Mouse (Mus musculus): ENCODE results near the gene Sorbs1.

Sorbs1 gene

DNA sequence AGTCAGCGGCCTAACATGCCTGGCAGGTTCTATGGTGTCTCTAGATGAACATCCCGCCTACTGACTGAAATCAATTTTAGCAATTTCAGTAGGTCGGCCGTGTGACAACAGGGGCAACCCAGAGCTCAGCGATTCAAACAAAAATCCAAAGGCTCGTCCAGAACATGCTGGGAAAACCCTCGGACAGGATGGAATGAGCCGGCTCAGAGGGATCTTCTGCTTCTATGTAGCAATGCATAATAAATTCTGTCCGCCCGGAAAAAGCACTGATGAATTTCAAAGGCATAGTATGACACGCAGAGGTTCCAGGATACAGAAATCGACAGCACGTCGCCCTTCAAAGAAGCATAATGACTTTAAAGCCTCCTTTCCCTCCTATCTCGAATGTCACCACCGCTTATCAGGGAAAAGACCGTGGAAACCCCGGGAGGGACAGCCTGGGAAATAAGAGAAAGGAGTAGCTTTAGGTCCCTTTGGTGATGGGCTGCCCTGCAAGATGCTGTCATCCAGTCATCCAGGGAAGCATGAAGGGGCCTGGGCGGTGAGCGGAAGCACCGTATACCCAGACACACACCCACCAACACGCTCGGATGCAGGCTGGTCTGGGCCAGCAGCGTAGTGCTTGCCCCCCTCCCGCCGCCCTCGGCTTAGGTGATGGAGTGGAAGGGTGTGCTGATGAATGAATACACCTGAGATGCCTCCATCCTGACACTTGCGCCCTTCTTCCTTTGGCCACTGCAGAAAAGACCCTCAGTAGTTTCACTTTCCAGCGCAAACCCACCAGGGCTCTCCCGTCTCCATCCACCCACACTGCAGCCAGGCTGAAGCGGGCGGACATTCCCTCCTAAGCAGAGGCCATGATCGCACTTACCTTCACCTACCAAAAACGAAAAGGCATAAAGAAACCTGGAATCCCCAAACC lies 818 bp downstream of the Sorbs1 start:
- peak; percentile 38 for DNase-seq (ENCODE audit: low spot score)

DNA sequence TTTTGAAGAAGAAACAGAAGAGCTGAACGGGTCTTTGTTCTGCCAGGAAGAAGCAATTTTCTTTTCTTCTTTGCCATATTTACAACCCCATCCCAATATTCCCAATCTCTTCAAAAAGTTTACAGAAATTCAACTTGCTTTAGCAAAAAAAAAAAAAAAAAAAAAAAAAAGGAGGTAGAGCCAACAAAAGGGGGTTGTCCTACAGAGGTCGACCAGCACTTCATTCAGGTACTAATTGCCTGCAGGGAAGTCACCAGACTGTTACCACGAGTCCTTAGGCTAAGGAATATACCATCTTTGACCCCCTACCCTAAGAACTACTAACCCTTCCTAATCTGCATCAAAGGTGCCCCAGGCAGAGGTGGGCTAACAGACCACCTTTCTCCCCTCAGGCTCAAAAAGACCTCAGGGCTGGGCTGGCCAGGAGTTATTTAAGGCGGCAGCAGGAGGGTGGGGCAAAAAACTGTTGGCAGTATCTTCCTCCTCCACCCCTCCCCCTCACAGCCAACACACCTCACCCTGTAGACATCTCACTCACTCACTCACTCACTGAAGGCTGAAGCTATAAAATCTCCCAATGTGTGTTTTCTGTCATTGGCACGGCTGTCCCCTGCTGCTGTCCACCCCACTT lies 1.8 kb downstream of the Sorbs1 start:
- no peak for DNase-seq (ENCODE audit: low spot score)

DNA sequence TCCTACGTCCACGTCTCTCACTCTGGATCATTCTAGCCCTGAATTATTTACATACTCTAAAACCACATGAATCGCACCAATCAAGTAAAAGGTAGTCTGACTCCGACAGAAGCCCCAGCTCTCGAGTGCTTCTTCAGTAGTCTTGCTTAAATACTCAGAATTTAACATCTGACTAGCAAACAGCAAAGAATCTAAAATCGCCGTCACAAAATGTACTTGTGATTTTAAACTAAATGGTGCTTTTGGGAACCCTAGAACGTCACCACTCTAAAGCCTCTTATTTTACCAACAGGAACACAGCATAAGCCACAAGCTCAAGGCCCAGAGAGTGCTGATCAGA lies 2.5 kb downstream of the Sorbs1 start:
- no peak for DNase-seq (ENCODE audit: low spot score)

DNA sequence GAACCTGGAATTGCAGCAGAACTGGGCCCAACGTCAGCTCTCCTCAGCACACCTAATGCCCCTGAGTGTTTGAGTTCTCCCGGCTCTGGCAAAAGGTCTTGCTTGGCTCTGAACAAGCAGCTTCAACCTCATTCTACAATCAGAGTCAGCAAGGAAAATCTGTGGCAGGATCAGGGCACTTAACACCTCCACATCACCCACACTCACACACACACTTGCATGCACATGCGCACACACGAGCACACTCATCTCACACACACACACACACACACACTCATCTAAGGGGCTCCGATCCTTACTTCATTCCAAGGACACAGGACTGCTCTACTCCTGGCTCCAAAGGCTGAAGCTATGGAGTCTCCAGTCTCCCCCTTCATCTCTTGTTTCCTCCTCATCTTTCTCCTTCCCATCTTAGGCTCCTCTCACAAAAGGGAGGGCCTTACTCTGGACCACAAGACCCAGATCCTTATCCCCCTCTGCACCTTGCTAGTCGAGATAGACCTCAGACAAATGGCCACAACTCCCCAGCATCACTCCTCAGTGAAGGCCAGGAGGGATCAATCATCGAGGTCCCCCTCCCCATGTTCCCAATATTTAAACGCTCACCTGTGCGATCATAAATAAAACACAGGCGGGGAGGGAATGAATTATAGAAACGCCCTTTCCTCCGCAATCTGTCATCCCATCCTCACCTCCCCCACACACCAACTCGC lies 3.0 kb downstream of the Sorbs1 start:
- no peak for DNase-seq (ENCODE audit: low spot score)

DNA sequence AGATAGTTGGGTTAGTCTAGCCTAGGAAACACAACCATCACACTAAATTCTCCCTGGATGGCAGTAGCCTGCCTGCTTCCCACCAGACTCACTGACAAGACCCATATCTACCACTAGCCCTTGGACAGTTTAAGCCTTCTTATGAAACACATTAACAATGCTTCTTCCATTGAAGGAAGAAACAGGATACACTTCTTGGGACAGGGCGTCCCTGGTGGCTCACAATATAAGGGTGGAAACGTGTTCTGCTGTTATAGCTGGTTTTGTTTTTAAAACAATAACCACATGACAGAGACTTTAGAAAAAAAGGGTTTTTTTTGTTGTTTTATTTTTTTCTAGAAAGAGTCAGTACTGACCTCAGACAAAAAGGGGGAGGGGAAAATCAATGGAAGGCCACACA lies 4.3 kb downstream of the Sorbs1 start:
- no peak for DNase-seq (ENCODE audit: low spot score)

DNA sequence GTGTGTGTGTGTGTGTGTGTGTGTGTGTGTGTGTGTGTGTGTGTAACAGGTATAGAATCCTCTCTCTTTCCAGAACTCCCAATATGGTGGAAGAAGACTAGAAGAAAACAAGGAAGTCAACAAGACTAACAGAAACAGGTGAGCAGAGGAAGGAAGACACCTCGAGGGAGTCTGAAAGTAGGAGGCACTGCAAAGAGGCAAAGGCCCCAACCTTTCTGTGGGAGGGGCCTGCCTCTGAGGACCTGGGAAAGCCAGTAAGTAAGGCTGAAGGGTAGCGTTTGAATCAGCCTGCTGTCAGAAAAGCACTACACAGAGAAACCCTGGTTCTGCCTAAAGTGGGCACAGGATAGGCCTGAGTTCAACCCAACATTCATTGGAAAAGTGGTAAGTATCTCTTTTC lies 4.7 kb downstream of the Sorbs1 start:
- no peak for DNase-seq (ENCODE audit: low spot score)

DNA sequence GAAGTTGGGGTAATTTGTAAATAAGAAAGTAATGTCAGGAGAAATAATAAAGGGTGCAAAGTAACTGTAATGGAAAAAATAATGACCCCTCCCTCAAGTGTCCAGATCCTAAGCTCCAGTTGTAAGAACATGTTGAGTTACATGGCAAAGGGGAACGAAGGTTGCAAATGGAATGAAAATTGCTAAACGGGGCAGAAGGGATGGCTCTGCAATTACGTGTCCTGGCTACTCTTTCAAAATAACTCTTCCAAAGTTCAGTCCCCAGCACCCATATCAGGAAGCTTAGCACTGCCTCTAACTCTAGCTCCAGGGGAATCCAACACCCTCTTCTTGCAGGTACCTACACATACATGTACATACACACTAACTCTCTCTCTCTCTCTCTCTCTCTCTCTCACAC lies 6.6 kb downstream of the Sorbs1 start:
- no peak for DNase-seq (ENCODE audit: low spot score)

DNA sequence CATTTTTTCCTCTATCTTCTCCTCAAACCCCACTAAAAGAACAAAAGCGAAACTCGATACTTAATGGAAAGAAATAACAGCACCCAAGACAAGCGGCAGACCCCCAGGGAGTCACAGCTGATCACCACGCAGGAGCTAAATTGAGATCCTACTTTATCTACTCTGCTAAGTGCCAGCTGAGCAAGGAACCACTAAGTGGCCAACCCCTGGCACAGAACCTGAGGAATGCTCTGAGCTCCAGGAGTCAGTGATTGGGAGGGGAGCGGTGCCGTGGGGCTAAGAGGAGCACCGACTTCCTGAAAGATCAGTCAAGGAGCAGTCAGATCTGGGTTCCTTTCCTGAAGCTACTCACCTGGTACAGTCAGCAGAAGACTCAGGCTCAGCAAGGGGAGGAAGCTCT lies 9.2 kb downstream of the Sorbs1 start:
- DNase-seq (ENCODE audit: low spot score): no peak

DNA sequence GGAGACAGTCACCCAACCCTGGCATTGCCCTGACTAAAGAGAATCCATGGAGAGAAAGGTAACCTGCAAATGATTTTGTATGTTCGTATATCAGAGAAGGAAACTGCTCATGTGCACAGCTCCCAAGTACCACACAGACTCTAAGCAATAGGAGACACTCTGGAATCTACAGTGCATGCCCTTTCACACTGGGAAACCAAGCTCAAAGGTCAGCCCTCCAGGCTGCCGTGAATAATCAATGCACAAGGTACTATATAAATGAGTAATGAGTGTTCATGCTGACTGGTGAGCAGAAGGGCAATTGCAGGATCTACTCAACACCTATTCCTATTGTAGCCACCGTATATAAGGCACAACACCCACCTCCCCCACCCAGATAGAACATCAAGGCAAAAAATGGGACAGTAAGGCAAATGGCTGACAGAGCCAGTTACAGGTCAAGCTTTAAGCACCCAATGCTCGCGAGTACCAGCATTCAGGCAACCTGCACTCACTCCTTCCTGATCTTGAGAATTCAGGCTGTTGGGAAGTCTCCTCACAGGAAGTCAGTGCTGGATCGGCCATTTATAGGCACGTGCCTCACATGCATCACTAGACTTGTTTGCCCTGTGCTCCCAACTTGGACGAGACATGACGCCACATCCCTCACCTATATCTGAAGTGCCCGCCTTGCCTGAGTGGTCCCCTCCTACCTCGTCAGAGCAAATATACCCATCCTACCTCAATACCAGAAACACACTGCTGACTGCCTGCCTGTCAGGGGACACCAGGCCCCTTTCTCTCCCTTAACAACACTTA lies 13.4 kb downstream of the Sorbs1 start:
- no peak for DNase-seq (ENCODE audit: low spot score)

DNA sequence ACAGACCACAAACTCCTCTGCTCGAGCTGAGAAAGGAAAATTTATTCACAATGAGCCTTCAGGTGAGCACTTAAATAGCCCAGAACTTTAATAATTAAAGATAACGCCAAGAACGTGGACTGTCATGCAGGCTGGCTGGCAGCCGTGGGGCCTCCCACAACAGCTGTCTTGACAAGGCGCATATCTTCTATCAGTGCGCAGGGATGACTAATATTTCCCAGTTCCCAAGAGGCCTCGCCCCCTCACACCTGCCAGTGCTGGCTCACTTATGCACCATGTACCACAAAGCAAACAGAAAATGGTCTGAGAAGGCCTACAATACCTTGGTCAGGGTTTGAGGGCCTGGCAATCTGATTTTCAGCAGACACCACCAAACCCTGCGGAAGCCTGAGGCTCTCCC lies 14.4 kb downstream of the Sorbs1 start:
- DNase-seq (ENCODE audit: low spot score): no peak

DNA sequence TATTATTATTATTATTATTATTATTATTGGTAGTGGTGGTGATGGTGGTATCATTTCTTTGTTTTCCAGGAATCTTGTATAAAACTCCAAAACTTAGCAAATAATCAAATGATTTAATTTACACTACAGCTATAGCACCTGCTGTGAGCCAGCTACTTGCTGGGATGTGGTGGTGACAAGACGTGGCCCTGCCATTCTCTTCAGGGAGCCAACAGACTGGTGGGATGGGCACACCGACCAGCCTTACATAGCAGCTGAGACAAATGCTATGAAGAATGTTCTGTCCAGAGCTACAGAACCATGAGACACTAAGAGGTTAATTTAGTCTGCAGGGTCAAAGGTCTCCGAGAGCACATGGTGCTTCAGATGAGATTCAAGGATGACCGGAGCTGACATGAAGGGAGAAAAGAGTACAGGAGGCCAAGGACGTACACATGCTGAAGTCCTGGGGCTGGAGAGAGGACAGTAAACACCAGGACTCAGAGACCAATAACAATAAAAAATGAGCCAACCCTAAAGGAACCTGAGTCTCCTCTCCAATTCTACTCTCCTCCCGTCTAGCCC lies 15.3 kb downstream of the Sorbs1 start:
- DNase-seq (ENCODE audit: low spot score): no peak

DNA sequence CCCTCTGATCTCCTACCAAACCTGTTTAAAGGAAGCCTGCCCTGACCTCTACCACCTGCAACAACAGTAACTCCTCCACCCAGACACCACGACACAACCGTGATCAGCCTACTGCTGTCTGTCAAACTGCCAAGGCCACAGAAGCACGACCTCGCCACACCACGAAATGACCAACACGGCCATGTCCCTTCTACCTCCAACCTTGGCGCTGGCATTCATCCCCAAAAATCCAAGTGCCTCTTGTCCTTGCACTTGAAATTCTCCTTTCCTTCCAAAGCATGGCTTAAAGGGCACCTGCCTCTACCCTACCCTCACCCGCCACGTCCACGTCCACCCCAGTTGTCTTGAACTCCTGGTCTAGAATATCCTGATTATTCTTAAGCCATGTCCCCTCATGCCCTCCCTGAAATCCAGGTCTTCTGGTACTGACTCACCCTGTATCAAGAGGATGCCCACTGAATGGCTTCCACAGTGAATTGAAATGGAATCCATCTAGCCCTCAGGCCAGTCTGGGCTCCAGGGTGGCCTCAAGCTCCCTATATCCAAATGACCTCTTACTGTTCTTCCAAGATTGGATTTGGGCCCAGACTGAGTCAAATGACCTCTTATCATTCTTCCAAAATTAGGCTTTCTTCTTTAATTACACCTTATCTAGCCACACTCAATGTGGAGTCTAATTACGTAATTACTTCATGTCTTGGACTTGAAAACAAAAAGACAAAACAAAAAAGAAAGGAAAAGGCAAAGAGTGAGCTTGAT lies 16.9 kb downstream of the Sorbs1 start:
- DNase-seq (ENCODE audit: low spot score): no peak

DNA sequence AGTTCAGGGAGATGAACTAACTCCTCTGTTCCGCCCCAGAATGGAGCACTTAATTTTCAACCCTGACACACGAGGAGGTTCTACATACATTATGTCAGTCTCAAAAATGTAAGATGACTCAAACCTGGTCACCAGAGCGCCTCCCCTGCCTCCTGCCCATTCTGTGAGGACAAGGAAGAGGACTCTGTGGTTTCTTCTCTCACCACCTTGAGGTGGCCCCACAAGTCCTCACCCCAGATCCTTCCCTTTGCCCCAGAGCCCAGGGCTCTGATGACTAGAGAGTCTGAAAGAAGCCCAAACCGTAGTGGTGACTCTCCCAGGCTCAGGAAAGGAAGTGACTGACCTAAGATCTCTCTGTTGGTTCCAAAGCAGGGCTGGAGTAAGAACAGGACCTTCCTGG lies 17.5 kb downstream of the Sorbs1 start:
- no peak for DNase-seq (ENCODE audit: low spot score)

DNA sequence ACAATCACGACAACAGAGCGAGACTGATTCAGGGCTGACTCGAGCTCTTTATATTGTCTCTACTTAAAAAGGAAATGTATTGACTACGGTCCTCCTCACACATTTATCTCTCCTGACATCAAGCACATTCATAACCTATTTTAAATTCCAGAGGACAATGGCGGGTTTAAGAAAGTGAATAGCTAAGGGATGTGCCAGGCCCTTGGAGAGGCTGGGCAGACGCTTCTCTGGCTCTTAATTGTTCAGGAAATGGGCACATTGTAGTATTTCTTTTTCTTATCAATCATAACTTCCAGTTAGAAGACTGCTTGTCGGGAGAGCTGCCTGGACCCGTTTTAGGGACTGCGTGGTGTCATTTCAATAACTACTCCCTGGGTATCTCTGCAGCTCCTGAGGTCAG lies 20.7 kb downstream of the Sorbs1 start:
- DNase-seq (ENCODE audit: low spot score): no peak

DNA sequence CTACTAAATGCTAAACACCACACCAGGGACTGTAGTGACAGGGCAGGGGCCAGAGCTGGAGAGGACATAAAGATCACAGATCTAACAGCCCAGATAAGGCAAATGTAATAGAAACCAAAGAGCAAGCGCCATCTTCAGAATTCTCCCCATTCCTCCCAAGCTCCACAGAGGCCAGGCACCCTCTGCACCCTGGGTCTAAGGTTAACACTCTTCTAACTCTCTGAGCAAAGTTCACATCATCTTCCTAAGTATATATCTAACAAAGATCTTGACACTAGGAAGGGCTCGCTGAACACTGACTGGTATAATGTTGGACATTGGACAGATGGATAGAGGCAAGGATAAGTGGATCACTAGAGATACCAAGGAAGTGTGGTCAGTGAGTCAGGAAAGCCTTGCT lies 22.1 kb downstream of the Sorbs1 start:
- DNase-seq (ENCODE audit: low spot score): no peak

DNA sequence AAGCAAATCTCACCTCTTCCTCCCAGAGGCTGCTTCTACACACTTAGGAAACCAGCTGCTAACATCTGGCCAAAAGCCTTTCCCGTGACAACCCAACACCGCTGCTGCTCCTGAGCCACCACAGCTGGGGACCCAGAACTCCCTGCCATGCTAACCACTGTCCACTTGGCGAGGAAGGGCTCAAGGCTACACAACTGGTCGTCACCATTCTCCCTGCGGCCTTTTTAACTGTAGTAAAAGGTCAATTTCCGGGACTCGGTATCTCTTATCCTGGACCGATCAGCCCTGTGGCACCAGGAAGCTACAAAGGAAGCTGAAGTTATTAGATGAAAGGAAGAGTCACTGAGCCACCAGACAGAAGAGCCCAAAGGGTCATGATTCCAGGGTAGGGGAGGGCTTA lies 22.8 kb downstream of the Sorbs1 start:
- DNase-seq (ENCODE audit: low spot score): no peak

DNA sequence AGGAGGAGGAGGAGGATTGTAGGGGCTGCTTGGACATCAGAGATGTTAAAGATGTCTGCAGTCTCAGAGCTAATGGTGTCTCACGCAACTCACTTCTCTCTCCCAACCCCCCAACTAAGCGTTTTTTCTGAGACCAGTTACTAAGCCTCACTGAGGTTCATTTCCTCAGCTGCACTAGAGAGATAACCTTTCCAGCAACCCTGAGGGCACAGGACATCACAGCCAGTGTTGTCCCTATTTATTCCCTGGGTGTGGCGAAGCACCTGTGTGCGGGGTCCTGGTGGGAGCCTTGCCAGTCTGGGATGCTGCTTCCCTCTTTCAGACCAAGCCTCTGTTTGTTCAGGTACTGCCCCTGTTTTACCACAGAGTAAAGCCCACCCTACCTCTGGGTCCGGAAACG lies 23.9 kb downstream of the Sorbs1 start:
- DNase-seq (ENCODE audit: low spot score): no peak

DNA sequence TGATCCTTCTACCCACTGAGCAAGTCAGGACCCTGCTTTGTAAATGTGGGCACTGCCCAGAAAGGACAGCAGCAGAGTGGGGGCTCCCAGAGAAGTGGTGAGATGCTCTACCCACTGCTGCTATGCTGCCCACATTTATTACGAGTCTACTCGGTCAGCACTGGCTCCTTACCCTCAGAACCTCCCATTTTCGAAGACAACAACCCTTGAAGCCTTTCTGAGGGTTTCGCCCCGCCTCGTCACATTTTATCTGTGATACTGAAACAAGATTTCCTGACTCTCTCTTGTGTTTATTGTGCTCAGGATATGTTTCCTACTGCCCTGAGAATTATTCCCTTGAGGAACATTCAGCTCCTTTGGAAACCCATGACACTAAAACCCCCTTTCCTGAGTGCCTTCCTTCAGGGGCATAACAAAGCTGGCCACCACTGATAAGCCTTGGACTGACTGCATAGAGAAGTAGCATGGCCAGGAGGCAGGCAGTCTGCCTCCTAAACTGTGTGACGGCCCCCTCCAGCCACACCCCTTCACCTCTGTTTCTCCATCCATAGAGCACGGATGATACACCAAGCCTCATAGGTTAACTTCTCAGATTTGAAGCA lies 24.6 kb downstream of the Sorbs1 start:
- no peak for DNase-seq (ENCODE audit: low spot score)

DNA sequence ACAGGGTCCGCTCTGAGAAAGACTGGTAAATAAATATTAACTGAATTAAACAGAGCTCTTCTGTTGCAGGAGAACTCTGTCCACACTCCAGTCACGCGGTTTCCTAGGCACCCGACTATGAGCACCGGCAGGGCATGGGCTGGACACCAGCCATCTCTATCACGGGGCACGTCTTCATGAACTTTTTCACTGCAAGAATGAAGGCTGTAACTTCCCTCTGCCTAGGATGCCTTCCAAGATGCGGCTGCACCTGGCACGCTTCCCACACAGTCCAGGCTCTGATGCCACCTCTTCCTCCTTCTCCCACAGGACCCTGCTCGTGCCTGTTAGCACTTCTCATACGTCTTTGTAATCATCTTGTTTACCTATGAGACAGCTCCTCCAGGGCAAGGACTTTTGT lies 26.0 kb downstream of the Sorbs1 start:
- no peak for DNase-seq (ENCODE audit: low spot score)

DNA sequence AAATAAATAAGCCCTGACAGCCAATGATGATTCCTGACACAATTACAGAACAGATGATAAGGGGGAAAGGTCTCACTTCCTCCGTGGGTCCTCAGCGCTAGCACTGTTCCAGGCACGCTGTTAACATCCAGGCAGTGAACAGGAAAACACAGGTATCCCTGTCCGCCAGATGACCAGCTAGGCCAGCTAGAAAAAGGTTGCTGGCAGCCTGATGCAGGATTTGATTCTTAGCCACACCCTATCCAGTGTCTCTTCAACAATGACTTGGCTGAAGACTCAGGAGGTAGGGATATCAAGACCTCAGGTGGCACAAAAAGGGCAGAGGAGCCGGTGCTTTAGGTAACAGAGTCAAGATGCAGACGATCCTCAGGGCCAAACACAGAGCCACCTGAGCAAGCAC lies 32.5 kb downstream of the Sorbs1 start:
- no peak for DNase-seq (ENCODE audit: low spot score)

DNA sequence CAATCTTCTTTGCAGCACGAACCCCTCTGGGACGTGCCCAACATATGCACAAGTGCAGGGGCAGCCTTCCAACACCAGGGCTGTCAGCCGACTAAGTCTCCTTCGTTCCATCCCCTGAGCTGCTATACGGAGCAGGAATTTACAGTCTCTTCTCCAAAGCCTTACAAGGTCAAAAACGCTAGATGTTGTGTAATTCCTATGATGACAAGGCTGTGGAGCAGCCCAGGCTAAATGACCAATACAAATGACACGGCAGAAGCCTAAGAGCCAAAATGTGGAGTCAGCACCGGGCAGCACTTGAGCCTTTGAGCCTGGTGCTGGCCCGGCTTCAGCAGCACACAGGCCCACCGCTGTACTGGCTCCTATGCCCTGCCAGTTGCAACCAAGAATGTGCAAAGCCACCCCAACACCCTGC lies 35.4 kb downstream of the Sorbs1 start:
- DNase-seq (ENCODE audit: low spot score): no peak
